Mouse (Mus musculus): Measurements from ENCODE around the gene Atp9a. TPM values are rescaled to one million over a fixed set of nuclear protein-coding genes. Genes with fewer than 3 reads are reported as not detected.

Atp9a gene
- polyA plus RNA-seq, 1 experiment: 1.2 TPM

DNA sequence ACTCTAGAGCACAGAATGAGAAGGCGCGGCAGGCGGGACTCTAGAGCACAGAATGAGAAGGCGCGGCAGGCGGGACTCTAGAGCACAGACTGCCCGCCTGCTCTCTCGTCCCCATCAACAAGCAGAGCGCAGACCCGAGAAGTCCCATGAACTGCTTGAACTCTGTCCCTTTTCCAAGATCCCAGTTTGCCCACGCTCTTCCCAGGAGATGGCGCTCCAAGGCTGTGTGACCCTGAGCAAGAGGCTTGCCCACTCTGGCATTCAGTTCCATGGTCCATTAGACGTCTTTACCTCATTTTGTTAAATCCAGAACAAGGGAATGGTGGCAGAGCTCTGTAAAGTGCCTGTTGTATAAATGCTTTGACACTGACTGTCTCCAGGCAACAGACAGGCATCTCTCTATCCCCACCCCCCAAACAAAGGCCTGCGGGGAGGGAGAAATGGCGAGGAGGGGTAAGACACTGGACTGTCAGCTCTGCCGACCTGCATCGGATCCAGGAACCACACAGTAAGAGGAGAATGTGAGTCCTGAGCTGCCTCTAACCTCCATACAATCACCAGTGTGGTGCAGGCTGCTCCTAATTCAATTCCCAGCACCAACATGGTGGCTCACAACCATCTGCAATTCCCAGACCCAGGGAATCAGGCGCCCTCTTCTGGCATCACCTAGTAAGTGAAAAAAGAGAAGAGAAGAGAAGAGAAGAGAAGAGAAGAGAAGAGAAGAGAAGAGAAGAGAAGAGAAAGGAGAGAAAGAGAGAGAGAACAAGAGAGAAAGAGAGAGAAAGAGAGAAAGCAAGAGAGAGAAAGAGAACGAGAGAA lies 62.6 kb downstream of the Atp9a start:
- H3K27me3 ChIP-seq (ENCODE audit: control insufficient read depth, insufficient read depth, insufficient read length): peaks cover 10% of the 10 kb centered on the region
- no peak overlapping the region for H3ac ChIP-seq (ENCODE audit: control insufficient read depth, insufficient read length, low read depth)
- H3K36me3 ChIP-seq (ENCODE audit: control insufficient read depth, insufficient read depth): no peaks in the 10 kb centered on the region
- no peaks in the 10 kb centered on the region for H3K79me3 ChIP-seq (ENCODE audit: low read depth)
- no peak overlapping the region for H3K4me3 ChIP-seq (ENCODE audit: insufficient read depth, poor library complexity, severe bottlenecking)
- TF ChIP-seq FOSL1 (IDR thresholded peaks at IDR 0.05; ENCODE audit: insufficient read depth, low read length, poor library complexity, severe bottlenecking): no peak
- TF ChIP-seq MYOG (IDR thresholded peaks at IDR 0.05; ENCODE audit: control insufficient read depth, extremely low read depth, insufficient read length): no peak
- TF ChIP-seq MYOD1 (IDR thresholded peaks at IDR 0.05; ENCODE audit: control insufficient read depth, insufficient read length, low read depth): no peak
- no peak for TF ChIP-seq USF1 (IDR thresholded peaks at IDR 0.05; ENCODE audit: low read depth)
- TF ChIP-seq CTCF (IDR thresholded peaks at IDR 0.05; ENCODE audit: control insufficient read depth, insufficient read depth, insufficient read length): no peak
- TF ChIP-seq MAX (IDR thresholded peaks at IDR 0.05): no peak
- TF ChIP-seq CEBPB (IDR thresholded peaks at IDR 0.05; ENCODE audit: low read depth): no peak
- no peaks in the 10 kb centered on the region for H3K79me2 ChIP-seq (ENCODE audit: control insufficient read depth, insufficient read depth)

DNA sequence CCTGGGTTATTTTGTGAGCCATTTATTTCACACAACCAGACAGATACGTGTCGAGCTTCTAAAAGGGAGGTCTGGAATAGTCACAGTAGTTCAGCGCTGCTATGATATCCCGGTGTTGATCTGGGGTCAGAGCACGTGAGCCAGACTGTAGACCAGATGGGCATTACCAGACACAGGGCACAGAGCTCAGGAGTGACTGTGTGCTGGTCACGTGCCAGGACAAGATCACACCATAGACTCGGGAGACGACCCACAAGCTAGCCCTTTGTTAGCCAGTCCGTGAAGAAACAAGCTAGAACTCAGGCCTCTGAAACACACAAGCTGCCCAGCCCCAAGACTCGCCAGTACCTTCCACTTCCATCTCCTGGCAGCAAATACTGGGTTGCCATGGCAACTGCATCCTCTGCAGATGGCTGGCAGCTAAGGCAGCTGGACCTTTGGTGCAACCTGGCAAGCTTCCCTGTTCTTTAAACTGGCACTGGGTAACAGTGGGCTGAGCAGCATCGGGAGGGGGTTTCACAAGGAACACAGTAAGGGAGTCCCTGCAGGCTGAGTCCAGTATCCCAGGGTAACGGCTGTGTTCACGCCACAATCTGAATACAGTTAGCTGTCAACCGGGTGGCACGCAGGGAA lies 63.4 kb downstream of the Atp9a start:
- no peaks in the 10 kb centered on the region for H3K36me3 ChIP-seq (ENCODE audit: control insufficient read depth, insufficient read depth)
- H3ac ChIP-seq (ENCODE audit: control insufficient read depth, insufficient read length, low read depth): no peak overlapping the region
- TF ChIP-seq FOSL1 (IDR thresholded peaks at IDR 0.05; ENCODE audit: insufficient read depth, low read length, poor library complexity, severe bottlenecking) (no peak), CTCF (IDR thresholded peaks at IDR 0.05; ENCODE audit: control insufficient read depth, insufficient read depth, insufficient read length) (no peak), MYOD1 (IDR thresholded peaks at IDR 0.05; ENCODE audit: control insufficient read depth, insufficient read length, low read depth) (no peak), MYOG (IDR thresholded peaks at IDR 0.05; ENCODE audit: control insufficient read depth, extremely low read depth, insufficient read length) (no peak), CEBPB (IDR thresholded peaks at IDR 0.05; ENCODE audit: low read depth) (no peak), USF1 (IDR thresholded peaks at IDR 0.05; ENCODE audit: low read depth) (no peak), MAX (IDR thresholded peaks at IDR 0.05) (no peak)
- H3K27me3 ChIP-seq (ENCODE audit: control insufficient read depth, insufficient read depth, insufficient read length): peaks cover 10% of the 10 kb centered on the region
- no peaks in the 10 kb centered on the region for H3K79me3 ChIP-seq (ENCODE audit: low read depth)
- no peak overlapping the region for H3K4me3 ChIP-seq (ENCODE audit: insufficient read depth, poor library complexity, severe bottlenecking)
- no peaks in the 10 kb centered on the region for H3K79me2 ChIP-seq (ENCODE audit: control insufficient read depth, insufficient read depth)

DNA sequence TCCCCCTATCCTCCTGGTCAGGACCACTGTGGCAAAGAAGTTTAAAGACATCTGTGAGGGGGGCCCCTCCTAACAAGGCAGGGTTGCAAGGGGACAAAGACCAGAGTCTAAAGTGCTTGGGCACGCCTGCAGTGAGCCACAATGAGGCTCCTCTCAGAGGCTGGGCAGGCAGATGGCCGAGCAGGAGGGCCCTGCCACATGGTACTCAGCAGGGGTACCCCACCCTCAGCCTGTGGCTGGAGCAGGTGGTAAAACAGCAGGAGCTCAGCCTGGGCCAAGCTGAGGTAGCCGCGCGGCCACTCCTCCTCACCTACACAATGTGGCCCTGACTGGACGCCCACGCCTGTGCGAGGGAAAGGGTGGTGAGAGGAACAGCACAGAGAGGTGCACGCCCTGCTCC lies 64.6 kb downstream of the Atp9a start:
- Histone ChIP-seq H3ac (ENCODE audit: control insufficient read depth, insufficient read length, low read depth) (no peak overlapping the region), H3K36me3 (ENCODE audit: control insufficient read depth, insufficient read depth) (no peaks in the 10 kb centered on the region)

DNA sequence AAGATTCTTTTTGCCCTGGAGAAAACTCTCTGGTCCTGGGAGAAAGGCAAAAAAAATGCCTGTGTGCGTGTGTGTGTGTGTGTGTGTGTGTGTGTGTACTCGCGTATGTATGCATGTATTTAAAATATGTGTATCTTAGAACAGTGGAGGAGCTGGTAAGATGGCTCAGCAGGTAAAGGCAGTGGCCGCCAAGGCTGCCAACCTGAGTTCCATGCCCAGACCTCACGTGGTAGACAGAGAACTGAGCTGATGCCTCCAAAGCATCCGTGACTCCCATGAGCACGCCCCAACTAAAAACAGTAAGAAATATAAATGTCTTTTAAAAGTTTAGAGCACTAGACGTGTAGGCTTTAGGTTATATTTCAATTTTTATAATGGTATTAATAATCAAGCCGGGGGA lies 70.5 kb downstream of the Atp9a start:
- Histone ChIP-seq H3K27me3 (ENCODE audit: control insufficient read depth, insufficient read depth, insufficient read length) (peaks cover 19% of the 10 kb centered on the region), H3K79me3 (ENCODE audit: low read depth) (no peaks in the 10 kb centered on the region), H3K79me2 (ENCODE audit: control insufficient read depth, insufficient read depth) (no peaks in the 10 kb centered on the region), H3K4me3 (ENCODE audit: insufficient read depth, poor library complexity, severe bottlenecking) (no peak overlapping the region), H3K36me3 (ENCODE audit: control insufficient read depth, insufficient read depth) (no peaks in the 10 kb centered on the region), H3ac (ENCODE audit: control insufficient read depth, insufficient read length, low read depth) (no peak overlapping the region)
- TF ChIP-seq MYOG (IDR thresholded peaks at IDR 0.05; ENCODE audit: control insufficient read depth, extremely low read depth, insufficient read length) (no peak), MAX (IDR thresholded peaks at IDR 0.05) (no peak), MYOD1 (IDR thresholded peaks at IDR 0.05; ENCODE audit: control insufficient read depth, insufficient read length, low read depth) (no peak), CTCF (IDR thresholded peaks at IDR 0.05; ENCODE audit: control insufficient read depth, insufficient read depth, insufficient read length) (no peak), FOSL1 (IDR thresholded peaks at IDR 0.05; ENCODE audit: insufficient read depth, low read length, poor library complexity, severe bottlenecking) (no peak)

More for the DNA sequence above, 64.6 kb downstream of the Atp9a start:
- no peaks in the 10 kb centered on the region for H3K79me3 ChIP-seq (ENCODE audit: low read depth)
- H3K4me3 ChIP-seq (ENCODE audit: insufficient read depth, poor library complexity, severe bottlenecking): no peak overlapping the region
- TF ChIP-seq USF1 (IDR thresholded peaks at IDR 0.05; ENCODE audit: low read depth) (no peak), CTCF (IDR thresholded peaks at IDR 0.05; ENCODE audit: control insufficient read depth, insufficient read depth, insufficient read length) (no peak), CEBPB (IDR thresholded peaks at IDR 0.05; ENCODE audit: low read depth) (no peak), MAX (IDR thresholded peaks at IDR 0.05) (no peak), MYOD1 (IDR thresholded peaks at IDR 0.05; ENCODE audit: control insufficient read depth, insufficient read length, low read depth) (no peak), MYOG (IDR thresholded peaks at IDR 0.05; ENCODE audit: control insufficient read depth, extremely low read depth, insufficient read length) (no peak), FOSL1 (IDR thresholded peaks at IDR 0.05; ENCODE audit: insufficient read depth, low read length, poor library complexity, severe bottlenecking) (no peak)
- no peaks in the 10 kb centered on the region for H3K79me2 ChIP-seq (ENCODE audit: control insufficient read depth, insufficient read depth)
- peaks cover 10% of the 10 kb centered on the region for H3K27me3 ChIP-seq (ENCODE audit: control insufficient read depth, insufficient read depth, insufficient read length)

DNA sequence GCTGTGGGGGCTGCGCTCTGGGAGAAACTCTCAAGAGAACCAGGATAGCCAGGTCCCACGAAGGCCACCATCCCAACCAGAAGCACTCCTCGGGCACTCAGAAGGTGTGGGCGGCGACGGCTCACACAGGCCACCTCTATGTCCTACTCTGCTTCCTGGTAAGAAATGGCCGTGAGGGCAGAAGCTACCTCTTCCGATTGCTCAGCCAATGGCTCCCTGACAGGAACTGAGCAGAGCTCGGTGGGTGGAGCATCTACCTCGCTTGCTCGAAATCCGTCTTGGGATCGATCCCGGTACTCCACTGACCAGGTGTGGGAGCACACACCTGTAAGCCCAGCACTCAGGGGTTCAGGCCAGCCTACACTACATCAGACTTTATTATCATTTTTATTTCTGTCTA lies 72.0 kb downstream of the Atp9a start:
- Histone ChIP-seq H3K27me3 (ENCODE audit: control insufficient read depth, insufficient read depth, insufficient read length) (peaks cover 14% of the 10 kb centered on the region), H3K4me3 (ENCODE audit: insufficient read depth, poor library complexity, severe bottlenecking) (no peak overlapping the region), H3ac (ENCODE audit: control insufficient read depth, insufficient read length, low read depth) (no peak overlapping the region), H3K79me2 (ENCODE audit: control insufficient read depth, insufficient read depth) (no peaks in the 10 kb centered on the region), H3K36me3 (ENCODE audit: control insufficient read depth, insufficient read depth) (no peaks in the 10 kb centered on the region), H3K79me3 (ENCODE audit: low read depth) (no peaks in the 10 kb centered on the region)
- TF ChIP-seq USF1 (IDR thresholded peaks at IDR 0.05; ENCODE audit: low read depth): no peak
- no peak for TF ChIP-seq CEBPB (IDR thresholded peaks at IDR 0.05; ENCODE audit: low read depth)
- TF ChIP-seq CTCF (IDR thresholded peaks at IDR 0.05; ENCODE audit: control insufficient read depth, insufficient read depth, insufficient read length): no peak
- TF ChIP-seq MAX (IDR thresholded peaks at IDR 0.05): no peak
- TF ChIP-seq MYOG (IDR thresholded peaks at IDR 0.05; ENCODE audit: control insufficient read depth, extremely low read depth, insufficient read length): no peak
- no peak for TF ChIP-seq FOSL1 (IDR thresholded peaks at IDR 0.05; ENCODE audit: insufficient read depth, low read length, poor library complexity, severe bottlenecking)
- no peak for TF ChIP-seq MYOD1 (IDR thresholded peaks at IDR 0.05; ENCODE audit: control insufficient read depth, insufficient read length, low read depth)
